Mouse (Mus musculus): ENCODE results near the gene Tssk6.

Gene Tssk6

DNA sequence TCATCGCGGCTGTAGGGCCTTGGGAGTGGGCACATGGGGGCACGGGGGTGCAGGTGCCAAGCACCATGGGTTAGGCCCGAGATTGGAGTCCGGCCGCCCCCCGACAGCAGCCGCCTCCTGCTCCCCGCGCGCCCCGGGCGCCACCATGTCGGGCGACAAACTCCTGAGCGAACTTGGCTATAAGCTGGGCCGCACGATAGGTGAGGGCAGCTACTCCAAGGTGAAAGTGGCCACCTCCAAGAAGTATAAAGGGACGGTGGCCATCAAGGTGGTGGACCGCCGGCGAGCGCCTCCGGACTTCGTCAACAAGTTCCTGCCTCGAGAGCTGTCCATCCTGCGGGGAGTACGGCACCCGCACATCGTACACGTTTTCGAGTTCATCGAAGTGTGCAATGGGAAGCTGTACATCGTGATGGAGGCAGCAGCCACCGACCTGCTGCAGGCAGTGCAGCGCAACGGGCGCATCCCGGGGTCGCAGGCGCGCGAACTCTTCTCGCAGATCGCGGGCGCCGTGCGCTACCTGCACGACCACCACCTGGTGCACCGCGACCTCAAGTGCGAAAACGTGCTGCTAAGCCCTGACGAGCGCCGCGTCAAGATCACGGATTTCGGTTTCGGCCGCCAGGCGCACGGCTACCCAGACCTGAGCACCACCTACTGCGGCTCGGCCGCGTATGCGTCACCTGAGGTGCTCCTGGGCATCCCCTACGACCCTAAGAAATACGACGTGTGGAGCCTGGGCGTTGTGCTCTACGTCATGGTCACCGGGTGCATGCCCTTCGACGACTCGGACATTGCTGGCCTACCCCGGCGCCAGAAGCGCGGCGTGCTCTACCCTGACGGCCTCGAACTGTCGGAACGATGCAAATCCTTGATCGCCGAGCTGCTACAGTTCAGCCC lies at the start of gene Tssk6, which contains the start of the genes Ndufa13 and Yjefn3:
Tssk6 (plus strand) TSS at position 22 of the 900 bp plus-strand sequence.
Ndufa13 (minus strand) TSS at position 396 of the 900 bp plus-strand sequence.
Yjefn3 (minus strand) TSS at position 550 of the 900 bp plus-strand sequence.
- peak in 1 of 2 experiments; percentile 37 for DNase-seq (ENCODE audit: low read depth in 2 of 2, low spot score in 2 of 2)

DNA sequence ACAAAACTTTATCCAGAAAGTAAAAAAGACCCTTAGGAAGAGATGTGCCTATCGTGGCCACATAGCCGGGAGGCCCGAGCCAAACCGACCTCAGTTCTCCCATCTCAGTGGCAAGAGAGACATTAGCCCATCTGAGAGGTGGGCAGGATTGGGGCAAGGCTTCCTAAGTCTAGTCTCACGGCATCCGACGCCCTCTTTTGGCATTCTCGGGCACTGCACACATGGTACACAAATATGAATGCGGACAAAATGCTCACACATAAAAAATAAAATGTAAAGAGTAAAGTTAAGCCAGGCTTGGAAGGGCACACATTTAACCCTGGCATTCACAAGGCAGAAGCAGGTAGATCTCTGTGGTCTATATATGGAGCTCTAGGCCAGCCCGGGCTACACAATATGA lies 48.1 kb upstream of the Tssk6 start:
- DNase-seq (ENCODE audit: low read depth in 2 of 2, low spot score in 2 of 2) = no peak

DNA sequence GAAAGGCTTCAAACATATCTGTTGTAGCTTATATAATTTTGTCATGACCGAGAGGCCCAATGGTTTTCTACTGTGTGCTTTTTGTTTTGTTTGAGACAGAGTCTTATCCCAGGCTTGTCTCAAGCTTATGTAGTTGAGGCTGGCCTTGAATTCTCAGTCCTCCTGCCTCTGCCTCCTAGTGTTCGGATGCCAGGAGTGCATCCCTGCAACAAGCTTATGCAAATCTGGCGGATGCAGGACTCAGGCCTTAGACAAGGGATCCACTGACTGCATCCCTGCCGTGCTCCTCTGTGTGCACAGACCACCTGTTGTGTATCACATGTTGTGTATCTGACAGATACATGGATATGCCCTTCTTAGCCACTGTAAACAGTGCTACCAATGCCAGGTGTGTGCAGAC lies 41.2 kb upstream of the Tssk6 start:
- no peak for DNase-seq (ENCODE audit: low read depth in 2 of 2, low spot score in 2 of 2)

- no peak for DNase-seq (ENCODE audit: low read depth in 2 of 2, low spot score in 2 of 2)
These were observed 40.7 kb upstream of the Tssk6 start for GRCm38 (mm10) chr8:69861251-69861650.

DNA sequence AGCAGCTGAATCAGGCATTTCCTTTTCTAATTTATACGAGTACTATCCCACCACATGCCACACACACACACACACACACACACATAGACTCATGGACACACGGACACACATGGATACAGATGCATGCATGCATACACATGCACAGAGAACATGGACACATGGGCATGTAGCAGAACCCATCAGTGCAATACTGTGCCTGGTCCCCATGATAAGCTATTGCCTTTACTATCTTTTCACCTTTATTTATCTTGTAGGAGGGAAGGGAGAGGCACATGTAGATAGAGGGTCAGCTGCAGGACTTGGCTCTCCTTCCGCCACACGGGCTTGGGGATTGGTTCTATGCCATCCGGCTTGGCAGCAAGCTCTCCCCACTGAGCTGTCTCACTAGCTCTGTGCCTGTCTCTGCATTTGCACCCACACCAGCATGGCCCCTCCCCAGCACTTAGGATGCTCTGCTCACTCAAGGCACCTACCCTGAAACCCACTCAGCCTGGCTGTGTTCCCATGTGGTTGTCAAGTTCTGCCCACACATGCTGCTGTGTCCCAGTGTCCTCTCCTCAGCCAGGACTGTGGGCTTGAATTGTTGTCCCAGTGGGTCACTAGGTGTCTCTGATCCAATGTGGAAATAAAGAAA lies 38.5 kb upstream of the Tssk6 start:
- DNase-seq (ENCODE audit: low read depth in 2 of 2, low spot score in 2 of 2) = no peak

- DNase-seq (ENCODE audit: low read depth in 2 of 2, low spot score in 2 of 2) = no peak
These were observed 37.8 kb upstream of the Tssk6 start for GRCm38 (mm10) chr8:69864180-69864579.

- no peak for DNase-seq (ENCODE audit: low read depth in 2 of 2, low spot score in 2 of 2)
These were observed 34.2 kb upstream of the Tssk6 start for GRCm38 (mm10) chr8:69867696-69868326.

DNA sequence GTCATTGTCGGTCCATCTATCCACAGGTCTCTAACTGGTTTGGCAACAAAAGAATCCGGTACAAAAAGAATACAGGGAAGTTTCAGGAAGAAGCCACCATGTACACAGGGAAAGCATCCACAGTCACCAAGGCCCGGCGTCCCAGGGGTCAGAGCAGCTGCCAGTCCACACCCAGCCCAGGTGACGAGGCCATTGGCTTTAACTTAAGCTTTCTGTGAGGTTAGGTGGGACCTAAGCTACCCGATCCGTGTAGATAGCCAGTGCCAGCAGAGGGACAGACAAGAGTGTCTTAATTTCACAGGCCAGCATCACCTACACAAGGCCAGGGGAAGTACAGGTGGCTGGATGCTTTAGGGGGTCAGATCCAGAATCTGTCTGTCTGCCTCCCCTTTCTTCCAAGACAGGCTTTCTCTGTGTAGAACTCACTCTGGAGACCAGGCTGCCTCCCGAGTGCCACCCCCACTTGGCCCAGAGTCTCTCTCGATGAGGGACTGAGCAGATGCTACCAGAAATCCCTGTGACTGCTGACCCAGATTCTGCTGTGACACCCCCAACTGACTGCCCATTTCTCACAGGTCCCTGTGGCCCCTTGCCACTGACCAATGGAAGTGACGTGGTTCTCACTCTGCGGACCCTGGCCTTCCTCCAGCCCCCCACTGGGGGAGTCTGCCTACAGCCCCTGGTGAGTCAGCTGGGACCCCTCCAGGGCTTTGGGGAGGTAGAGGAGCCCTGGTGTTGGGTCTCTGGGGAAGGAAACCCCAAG lies 31.8 kb upstream of the Tssk6 start:
- DNase-seq (ENCODE audit: low read depth in 2 of 2, low spot score in 2 of 2) = no peak

DNA sequence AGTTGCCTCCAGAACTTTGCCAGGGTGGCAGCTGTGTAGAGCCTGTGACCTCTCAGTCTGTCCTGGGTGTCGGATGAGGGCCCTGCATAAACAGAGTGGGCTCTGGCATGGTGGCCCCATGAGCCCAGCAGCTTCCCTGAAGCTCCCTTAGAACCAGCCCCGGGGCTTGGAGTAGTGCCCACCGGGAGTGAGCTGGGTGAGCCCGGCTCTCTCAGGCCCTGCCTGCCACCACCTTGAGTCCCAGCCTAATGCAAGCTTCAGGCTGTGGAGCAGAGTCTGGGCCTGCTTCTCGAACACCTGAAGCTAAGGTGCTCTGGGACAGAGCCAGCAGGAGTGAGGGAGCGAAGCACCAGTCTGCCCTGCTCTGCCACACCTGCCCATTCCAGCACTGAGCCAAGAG lies 31.1 kb upstream of the Tssk6 start:
- DNase-seq (ENCODE audit: low read depth in 2 of 2, low spot score in 2 of 2) = no peak

- DNase-seq (ENCODE audit: low read depth in 2 of 2, low spot score in 2 of 2) = peak in 1 of 2 experiments; percentile 54
These were observed 27.8 kb upstream of the Tssk6 start for GRCm38 (mm10) chr8:69874155-69874554.

DNA sequence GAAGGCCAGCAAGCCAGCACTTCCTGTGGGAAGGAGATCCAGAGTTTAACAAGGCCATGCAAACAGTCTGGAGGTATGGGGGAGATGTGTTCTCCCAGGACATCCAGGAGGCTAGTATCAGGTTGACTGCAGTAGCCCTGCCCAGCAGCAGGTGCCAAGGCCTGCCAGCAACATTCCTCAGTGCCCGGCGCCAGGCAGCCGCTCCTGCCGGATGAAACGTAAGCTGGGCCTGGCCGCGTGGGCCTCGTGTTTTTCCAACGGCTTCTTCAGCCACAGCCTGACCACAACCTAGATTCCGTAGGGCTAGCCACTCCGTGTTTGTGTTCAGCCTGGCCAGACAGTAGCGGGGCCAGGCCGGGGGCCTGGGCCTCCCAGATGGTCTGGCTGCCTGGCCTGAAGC lies 27.3 kb upstream of the Tssk6 start:
- no peak for DNase-seq (ENCODE audit: low read depth in 2 of 2, low spot score in 2 of 2)

DNA sequence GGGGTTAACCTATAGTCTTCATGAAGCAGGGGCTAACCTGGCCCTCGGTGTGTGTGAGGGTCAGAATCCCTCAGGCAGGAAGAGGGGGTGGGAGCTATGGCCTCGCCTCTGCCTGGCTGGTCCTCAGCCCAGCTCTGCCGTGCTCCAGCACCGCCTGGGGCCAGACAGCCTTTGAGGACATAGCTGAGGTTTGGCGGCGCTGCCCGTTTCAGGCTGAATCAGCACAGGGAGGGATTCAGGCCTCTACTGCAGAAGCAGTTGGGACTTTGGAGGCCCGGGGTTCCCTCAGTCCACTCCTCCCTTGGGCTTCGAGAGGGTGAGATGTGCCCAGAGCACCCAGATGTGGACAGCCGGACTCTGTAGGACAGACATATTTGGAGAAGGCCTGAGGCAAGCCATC lies 25.9 kb upstream of the Tssk6 start:
- DNase-seq (ENCODE audit: low read depth in 2 of 2, low spot score in 2 of 2) = no peak

GRCm38 (mm10) chr8:69876967-69877366 lies 25.0 kb upstream of the Tssk6 start:
- no peak for DNase-seq (ENCODE audit: low read depth in 2 of 2, low spot score in 2 of 2)

DNA sequence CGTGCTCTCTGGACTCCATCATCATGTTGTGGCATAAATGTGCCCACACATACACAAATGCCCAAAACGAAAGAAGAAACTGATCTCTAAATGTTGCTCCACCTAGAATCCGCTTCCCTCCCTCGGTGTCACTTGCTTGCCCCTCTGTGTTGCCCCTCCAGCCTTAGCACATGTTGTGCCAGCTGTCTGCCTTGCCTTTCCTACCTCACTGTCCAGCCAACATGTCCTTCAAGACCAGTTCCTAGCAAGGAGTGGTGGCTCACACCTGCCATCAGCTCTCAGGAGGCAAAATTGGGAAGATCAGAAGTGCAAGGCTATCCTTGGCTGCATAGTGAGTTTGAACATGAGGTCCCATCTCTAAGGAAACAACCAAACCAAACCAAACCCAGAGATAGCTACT lies 24.6 kb upstream of the Tssk6 start:
- no peak for DNase-seq (ENCODE audit: low read depth in 2 of 2, low spot score in 2 of 2)

- no peak for DNase-seq (ENCODE audit: low read depth in 2 of 2, low spot score in 2 of 2)
These were observed 24.0 kb upstream of the Tssk6 start for GRCm38 (mm10) chr8:69877992-69878391.

- no peak for DNase-seq (ENCODE audit: low read depth in 2 of 2, low spot score in 2 of 2)
These were observed 22.3 kb upstream of the Tssk6 start for GRCm38 (mm10) chr8:69879678-69880077.

- DNase-seq (ENCODE audit: low read depth in 2 of 2, low spot score in 2 of 2) = no peak
These were observed 21.1 kb upstream of the Tssk6 start for GRCm38 (mm10) chr8:69880841-69881240.

- no peak for DNase-seq (ENCODE audit: low read depth in 2 of 2, low spot score in 2 of 2)
These were observed 20.6 kb upstream of the Tssk6 start for GRCm38 (mm10) chr8:69881261-69881865.

GRCm38 (mm10) chr8:69882021-69882756 lies 19.8 kb upstream of the Tssk6 start:
- DNase-seq (ENCODE audit: low read depth in 2 of 2, low spot score in 2 of 2) = no peak
